Mouse (Mus musculus) kidney, postnatal 0 days (tissue): ENCODE results near the gene Nucks1. TPM values are rescaled to one million over a fixed set of nuclear protein-coding genes. Genes with fewer than 3 reads are reported as not detected.

Source experiments
- ATAC-seq: fragments of 200-750 bp; cut with Nextera tagmentation; replicated peaks from 2 replicates; pipeline ENCODE4 v1.8.0; 2017; ENCODE audit warnings: low read depth, moderate number of reproducible peaks, moderate TSS enrichment, moderate library complexity; ENCODE audit not compliant: low FRiP score
- DNase-seq: peaks from one replicate; pipeline ENCODE4 v3.0.0-alpha.2; 2016; ENCODE audit warnings: low spot score
- H3K27ac ChIP-seq: fragments of 300-500 bp; sonication (generic); 2 replicates; pipeline ENCODE4 v1.5.1; 2014; ENCODE audit warnings: mild to moderate bottlenecking
- H3K27me3 ChIP-seq: fragments of 300-500 bp; sonication (generic); 2 replicates; pipeline ENCODE4 v1.6.1; 2014; ENCODE audit warnings: low read length, mixed read lengths; ENCODE audit not compliant: insufficient read depth
- H3K36me3 ChIP-seq: fragments of 300-500 bp; sonication (generic); 2 replicates; pipeline ENCODE4 v1.6.1; 2014; ENCODE audit warnings: low read length, mixed read lengths; ENCODE audit not compliant: insufficient read depth
- H3K4me1 ChIP-seq: fragments of 300-500 bp; sonication (generic); replicated peaks from 2 replicates; pipeline ENCODE4 v1.6.1; 2014; ENCODE audit warnings: antibody characterized with exemption, low read length, mixed read lengths; ENCODE audit not compliant: insufficient read depth
- H3K4me2 ChIP-seq: fragments of 300-500 bp; sonication (generic); 2 replicates; pipeline ENCODE4 v1.6.1; 2014; ENCODE audit warnings: mild to moderate bottlenecking, low read length, moderate library complexity, mixed read lengths
- H3K4me3 ChIP-seq: fragments of 300-500 bp; sonication (generic); replicated peaks from 2 replicates; pipeline ENCODE4 v1.5.1; 2014; ENCODE audit warnings: low read depth, low read length
- H3K9ac ChIP-seq: fragments of 300-500 bp; sonication (generic); 2 replicates; pipeline ENCODE4 v1.6.1; 2014; ENCODE audit warnings: low read depth, low read length
- H3K9me3 ChIP-seq: fragments of 300-500 bp; sonication (generic); replicated peaks from 2 replicates; pipeline ENCODE4 v1.6.1; 2016; ENCODE audit warnings: low read length, inconsistent platforms, mixed read lengths
- CTCF ChIP-seq: IDR thresholded peaks from 2 replicates; pipeline ENCODE4 v1.5.1; 2016; ENCODE audit warnings: antibody characterized with exemption, low read depth, mild to moderate bottlenecking, moderate library complexity
- WGBS: fragments of 180-500 bp; shearing (Covaris S2); extraction: QIAGEN DNeasy Blood & Tissue Kit; methylation state at CpG from one replicate; pipeline ENCODE4 v1.1.7; 2014; 5-methylcytosine and 5-hydroxymethylcytosine counted together
- polyA plus RNA-seq: library from polyadenylated mRNA; unstranded; fragments of >200 nt; fragmentation: Nextera tagmentation; extraction: Ambion mirVana; gene quantifications from 2 replicates; pipeline ENCODE4 v1.2.1, GENCODE M21; 2015

Gene Nucks1
- polyA plus RNA-seq, 1 experiment from 2014 or later, result 55.2 TPM

DNA sequence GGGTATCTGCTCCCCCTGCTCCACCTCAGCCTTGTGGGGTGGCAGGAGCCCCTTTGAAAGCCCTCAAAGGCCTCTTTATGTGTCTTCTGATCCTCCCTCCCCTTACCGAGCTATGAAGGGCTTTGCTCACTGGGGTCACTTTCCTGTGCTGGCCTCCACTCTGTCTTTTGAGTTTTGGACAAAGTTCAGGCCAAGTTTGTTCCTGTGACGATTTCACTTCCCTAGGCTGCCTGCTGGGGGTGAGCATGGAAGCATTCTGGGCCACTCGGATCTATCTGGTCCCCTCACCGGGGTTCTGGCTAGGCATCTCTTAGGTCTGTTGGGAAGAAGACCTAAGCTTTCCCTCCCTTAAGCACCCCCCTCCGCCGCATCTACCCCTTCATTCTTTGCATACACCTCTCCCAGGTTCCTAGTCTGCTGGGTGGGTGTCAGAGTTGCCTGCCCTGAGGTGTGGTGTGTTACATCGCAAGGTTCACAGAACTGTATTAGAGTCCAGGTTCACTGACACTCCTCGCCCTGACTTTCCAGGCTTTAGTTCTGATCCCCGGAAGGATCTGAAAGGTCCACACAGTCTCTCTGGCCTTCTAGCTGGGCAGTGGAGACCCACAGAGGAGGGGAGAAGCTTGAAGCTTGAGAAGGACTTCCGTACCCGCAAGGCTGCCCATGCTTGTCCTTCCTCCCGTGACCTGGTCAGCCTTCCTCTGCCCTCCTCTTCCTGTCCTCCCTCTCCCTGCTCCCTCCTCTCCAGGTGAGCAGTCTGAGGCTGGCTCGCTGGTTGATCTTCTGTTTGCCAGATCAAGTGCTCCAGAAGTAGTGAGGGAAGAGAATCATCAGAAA, 62.4 kb downstream of the Nucks1 start:
- H3K4me2 ChIP-seq, result no peak overlapping the region
- no peaks in the 10 kb centered on the region for H3K36me3 ChIP-seq
- peak overlapping the region; percentile 77 for H3K27ac ChIP-seq
- no peak for TF ChIP-seq CTCF
- H3K9me3 ChIP-seq, result no peaks in the 10 kb centered on the region
- ATAC-seq, result peak; percentile 53
- peak overlapping the region; percentile 31; the same call in 1 of the 2 replicates for H3K9ac ChIP-seq
- DNase-seq, result peak; percentile 77
- 18% methylated on average over 13 of the region's 13 CpGs for WGBS
- no peak overlapping the region for H3K4me3 ChIP-seq
- no peaks in the 10 kb centered on the region for H3K27me3 ChIP-seq
- H3K4me1 ChIP-seq, result peaks cover 38% of the 10 kb centered on the region

DNA sequence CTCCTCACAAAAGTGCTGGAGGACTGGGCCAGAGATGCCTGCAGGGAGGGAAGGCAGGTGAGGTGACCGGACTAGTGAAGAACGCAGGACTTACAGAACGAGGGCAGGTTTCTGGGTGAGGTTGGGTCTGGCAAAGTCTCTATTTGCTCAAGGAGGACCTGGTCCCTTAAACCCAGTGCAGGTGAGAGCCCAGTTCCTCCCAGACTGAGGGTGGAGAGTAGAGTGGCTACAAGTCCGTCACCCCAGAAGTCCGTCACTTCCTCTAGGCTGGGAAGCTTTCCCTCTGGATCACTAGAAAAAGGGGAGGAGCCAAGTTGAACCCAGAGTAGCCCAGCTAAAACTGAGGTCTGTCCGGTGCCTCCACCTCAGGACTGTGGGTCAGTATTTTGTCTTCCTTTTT, 63.7 kb downstream of the Nucks1 start:
- H3K9ac ChIP-seq, result no peak overlapping the region
- H3K9me3 ChIP-seq, result no peaks in the 10 kb centered on the region
- no peaks in the 10 kb centered on the region for H3K27me3 ChIP-seq
- no peak overlapping the region for H3K4me2 ChIP-seq
- 68% methylated on average over 6 of the region's 6 CpGs for WGBS
- H3K4me3 ChIP-seq, result no peak overlapping the region
- H3K4me1 ChIP-seq, result peaks cover 31% of the 10 kb centered on the region
- DNase-seq (no peak), ATAC-seq (no peak)
- no peaks in the 10 kb centered on the region for H3K36me3 ChIP-seq
- no peak for TF ChIP-seq CTCF
- H3K27ac ChIP-seq, result no peak overlapping the region

DNA sequence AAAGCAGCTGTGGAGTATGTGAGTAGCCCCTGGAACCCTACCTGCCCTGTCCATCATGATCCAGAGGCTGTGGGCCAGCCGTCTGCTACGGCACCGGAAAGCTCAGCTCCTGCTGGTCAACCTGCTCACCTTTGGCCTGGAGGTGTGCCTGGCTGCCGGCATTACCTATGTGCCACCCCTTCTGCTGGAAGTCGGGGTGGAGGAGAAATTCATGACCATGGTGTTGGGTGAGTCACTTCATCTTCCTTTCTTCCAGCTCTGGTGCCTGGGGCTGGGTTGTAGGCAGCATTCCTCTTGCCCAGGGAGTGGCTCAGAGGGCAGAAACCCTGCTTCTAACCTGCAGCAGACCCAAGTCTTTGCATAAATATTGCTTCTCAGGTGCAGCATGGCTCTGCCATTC, 66.6 kb downstream of the Nucks1 start:
- whole genome bisulfite sequencing, result 77% methylated on average over 5 of the region's 5 CpGs
- DNase-seq (no peak), ATAC-seq (no peak)
- no peaks in the 10 kb centered on the region for H3K9me3 ChIP-seq
- no peak overlapping the region for H3K4me2 ChIP-seq
- H3K4me1 ChIP-seq, result peaks cover 16% of the 10 kb centered on the region
- no peak overlapping the region for H3K4me3 ChIP-seq
- no peaks in the 10 kb centered on the region for H3K36me3 ChIP-seq
- no peak for TF ChIP-seq CTCF
- H3K27me3 ChIP-seq, result no peaks in the 10 kb centered on the region
- no peak overlapping the region for H3K27ac ChIP-seq
- no peak overlapping the region for H3K9ac ChIP-seq

DNA sequence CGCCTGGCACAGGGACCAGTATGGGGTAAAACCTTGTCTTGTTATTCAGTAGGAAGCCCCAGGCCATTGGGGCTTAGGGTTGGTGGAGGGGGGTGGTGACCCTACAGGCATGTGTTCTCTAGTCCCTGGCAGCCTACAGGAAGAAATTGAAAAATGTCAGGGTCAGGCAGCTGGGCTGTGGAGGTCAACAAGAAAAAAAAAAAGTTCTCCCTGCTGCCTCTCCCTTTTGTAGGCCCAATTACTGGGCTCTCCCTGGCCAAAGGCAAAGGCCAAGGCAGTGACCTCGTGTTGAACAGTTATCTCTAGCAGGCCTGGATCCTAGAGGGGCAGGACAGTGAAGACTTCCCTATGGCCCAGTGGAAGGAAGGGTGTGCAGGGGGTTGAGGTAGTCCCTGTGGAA, 70.1 kb downstream of the Nucks1 start:
- H3K27me3 ChIP-seq, result no peaks in the 10 kb centered on the region
- no peak for DNase-seq
- no peak overlapping the region for H3K4me2 ChIP-seq
- no peaks in the 10 kb centered on the region for H3K4me1 ChIP-seq
- H3K9ac ChIP-seq, result no peak overlapping the region
- H3K27ac ChIP-seq, result no peak overlapping the region
- no peak for TF ChIP-seq CTCF
- no peak overlapping the region for H3K4me3 ChIP-seq
- no peaks in the 10 kb centered on the region for H3K9me3 ChIP-seq
- 44% methylated on average over 2 of the region's 2 CpGs for WGBS
- no peaks in the 10 kb centered on the region for H3K36me3 ChIP-seq
- no peak for ATAC-seq

DNA sequence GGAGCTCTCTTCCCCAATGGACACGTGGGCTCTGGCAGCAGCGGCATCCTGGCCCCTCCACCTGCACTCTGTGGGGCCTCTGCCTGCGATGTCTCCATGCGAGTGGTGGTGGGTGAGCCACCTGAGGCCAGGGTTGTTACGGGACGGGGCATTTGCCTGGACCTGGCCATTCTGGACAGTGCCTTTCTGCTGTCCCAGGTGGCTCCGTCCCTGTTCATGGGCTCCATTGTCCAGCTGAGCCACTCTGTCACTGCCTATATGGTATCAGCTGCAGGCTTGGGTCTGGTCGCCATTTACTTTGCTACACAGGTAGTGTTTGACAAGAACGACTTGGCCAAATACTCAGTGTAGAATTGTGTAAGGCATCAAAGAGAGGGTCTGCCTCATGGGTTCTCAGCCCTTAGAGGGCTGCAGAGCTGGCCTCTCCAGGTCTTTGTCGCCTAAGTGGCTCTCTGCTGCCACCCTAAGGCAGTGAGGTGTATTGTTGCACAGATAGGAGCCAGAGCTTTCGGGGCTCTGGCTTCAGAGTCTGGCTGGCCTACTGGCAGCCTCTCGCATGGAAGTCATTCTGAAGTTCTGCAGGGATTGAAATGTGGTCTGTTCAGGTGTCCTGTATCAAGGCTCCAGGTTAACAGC, 71.2 kb downstream of the Nucks1 start:
- H3K36me3 ChIP-seq, result no peaks in the 10 kb centered on the region
- H3K9me3 ChIP-seq, result no peaks in the 10 kb centered on the region
- H3K4me2 ChIP-seq, result no peak overlapping the region
- WGBS, result 55% methylated on average over 12 of the region's 12 CpGs
- peak; percentile 89 for TF ChIP-seq CTCF
- H3K27ac ChIP-seq, result no peak overlapping the region
- H3K27me3 ChIP-seq, result no peaks in the 10 kb centered on the region
- ATAC-seq (no peak; the same call in 1 of the 2 replicates), DNase-seq (peak; percentile 78)
- H3K4me1 ChIP-seq, result no peaks in the 10 kb centered on the region
- H3K9ac ChIP-seq, result no peak overlapping the region
- no peak overlapping the region for H3K4me3 ChIP-seq

DNA sequence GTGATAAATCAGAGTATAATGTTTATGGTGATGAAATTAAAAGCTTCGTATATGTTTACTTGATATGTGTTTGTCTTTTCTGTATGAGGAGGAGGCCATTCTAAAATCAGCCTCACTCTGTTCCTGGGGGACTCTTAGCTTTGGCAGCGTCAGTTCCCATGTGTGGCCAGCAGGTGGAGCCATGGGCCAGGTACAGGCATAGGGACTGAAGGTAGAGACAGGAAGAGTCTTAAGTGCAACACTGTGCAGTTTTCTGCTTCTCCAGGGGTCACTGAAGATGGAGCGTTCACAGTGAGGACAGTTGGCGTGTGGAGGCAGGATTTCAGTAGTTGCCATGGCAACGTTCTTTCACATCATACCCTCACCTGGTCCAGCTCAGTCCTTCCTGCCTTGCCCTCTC, 72.6 kb downstream of the Nucks1 start:
- H3K4me3 ChIP-seq, result no peak overlapping the region
- no peak overlapping the region for H3K27ac ChIP-seq
- H3K9ac ChIP-seq, result no peak overlapping the region
- WGBS, result 9% methylated on average over 5 of the region's 5 CpGs
- TF ChIP-seq CTCF, result peak; percentile 95
- ATAC-seq (peak; percentile 67), DNase-seq (peak; percentile 78)
- H3K36me3 ChIP-seq, result no peaks in the 10 kb centered on the region
- no peak overlapping the region for H3K4me2 ChIP-seq
- no peaks in the 10 kb centered on the region for H3K9me3 ChIP-seq
- H3K27me3 ChIP-seq, result no peaks in the 10 kb centered on the region
- no peaks in the 10 kb centered on the region for H3K4me1 ChIP-seq
